Mouse (Mus musculus) neural tube, embryonic 15.5 days (tissue): ENCODE data around the gene Spata45. TPM values are rescaled to one million over a fixed set of nuclear protein-coding genes. Genes with fewer than 3 reads are reported as not detected.

Experiments used
- ATAC-seq: fragments of 200-750 bp; cut with Nextera tagmentation; 2 replicates; pipeline ENCODE4 v1.8.0; 2017; ENCODE audit warnings: mild to moderate bottlenecking, moderate TSS enrichment, moderate library complexity; ENCODE audit not compliant: low FRiP score
- H3K27ac ChIP-seq: fragments of 300-500 bp; sonication (generic); replicated peaks from 2 replicates; pipeline ENCODE4 v1.5.1; 2015; ENCODE audit warnings: mild to moderate bottlenecking, inconsistent platforms
- H3K27me3 ChIP-seq: fragments of 300-500 bp; sonication (generic); replicated peaks from 2 replicates; pipeline ENCODE4 v1.6.1; 2015; ENCODE audit warnings: inconsistent platforms
- H3K36me3 ChIP-seq: fragments of 300-500 bp; sonication (generic); 2 replicates; pipeline ENCODE4 v1.6.1; 2015; ENCODE audit warnings: inconsistent platforms
- H3K4me1 ChIP-seq: fragments of 300-500 bp; sonication (generic); 2 replicates; pipeline ENCODE4 v1.6.1; 2015; ENCODE audit warnings: inconsistent platforms
- H3K4me2 ChIP-seq: fragments of 300-500 bp; sonication (generic); 2 replicates; pipeline ENCODE4 v1.6.1; 2015; ENCODE audit warnings: inconsistent platforms, mild to moderate bottlenecking, moderate library complexity
- H3K4me3 ChIP-seq: fragments of 300-500 bp; sonication (generic); replicated peaks from 2 replicates; pipeline ENCODE4 v1.5.1; 2015; ENCODE audit warnings: mild to moderate bottlenecking, inconsistent platforms
- H3K9ac ChIP-seq: fragments of 300-500 bp; sonication (generic); replicated peaks from 2 replicates; pipeline ENCODE4 v1.6.1; 2015; ENCODE audit warnings: mild to moderate bottlenecking, inconsistent platforms
- H3K9me3 ChIP-seq: fragments of 300-500 bp; sonication (generic); replicated peaks from 2 replicates; pipeline ENCODE4 v1.6.1; 2016; ENCODE audit warnings: inconsistent platforms
- WGBS: fragments of 180-500 bp; shearing (Covaris S2); methylation state at CpG from one replicate; pipeline ENCODE4 v1.1.7; 2015; ENCODE audit warnings: mixed read lengths; 5-methylcytosine and 5-hydroxymethylcytosine counted together
- polyA plus RNA-seq: library from polyadenylated mRNA; unstranded; fragments of >200 nt; fragmentation: Nextera tagmentation; extraction: Ambion mirVana; gene quantifications from 2 replicates; pipeline ENCODE4 v1.2.1, GENCODE M21; 2015

Gene Spata45
- not detected in 2 replicates for polyA plus RNA-seq

- ATAC-seq: no peak
- no peaks in the 10 kb centered on the region for H3K4me1 ChIP-seq
- WGBS: 83% methylated on average over 6 of the region's 6 CpGs
These were observed at the start of gene Spata45 for GRCm38 (mm10) chr1:191036554-191037334. Spata45 (plus strand) TSS chr1:191036639.

GRCm38 (mm10) chr1:190989437-190990082 lies 46.9 kb upstream of the Spata45 start:
- Histone ChIP-seq H3K4me3 (no peak overlapping the region), H3K9me3 (no peaks in the 10 kb centered on the region), H3K9ac (no peak overlapping the region), H3K27me3 (no peaks in the 10 kb centered on the region), H3K27ac (no peak overlapping the region), H3K4me2 (no peak overlapping the region), H3K36me3 (no peaks in the 10 kb centered on the region), H3K4me1 (no peaks in the 10 kb centered on the region)
- no peak for ATAC-seq
- 86% methylated on average over 9 of the region's 9 CpGs for WGBS

More at GRCm38 (mm10) chr1:191036554-191037334, at the start of gene Spata45:
- no peaks in the 10 kb centered on the region for H3K9me3 ChIP-seq
- no peaks in the 10 kb centered on the region for H3K36me3 ChIP-seq
- H3K27ac ChIP-seq: no peak within 1 kb of the TSS
- H3K4me2 ChIP-seq: no peak within 1 kb of the TSS
- H3K27me3 ChIP-seq: no peaks in the 10 kb centered on the region
- H3K9ac ChIP-seq: no peak within 1 kb of the TSS
- no peak within 1 kb of the TSS for H3K4me3 ChIP-seq

GRCm38 (mm10) chr1:190995548-190995947 lies 40.9 kb upstream of the Spata45 start:
- Histone ChIP-seq H3K9ac (no peak overlapping the region), H3K4me2 (no peak overlapping the region), H3K4me3 (no peak overlapping the region), H3K4me1 (no peaks in the 10 kb centered on the region), H3K36me3 (no peaks in the 10 kb centered on the region), H3K9me3 (no peaks in the 10 kb centered on the region), H3K27me3 (no peaks in the 10 kb centered on the region), H3K27ac (no peak overlapping the region)
- no peak for ATAC-seq
- 49% methylated on average over 7 of the region's 7 CpGs for WGBS

- no peaks in the 10 kb centered on the region for H3K9me3 ChIP-seq
- no peaks in the 10 kb centered on the region for H3K27me3 ChIP-seq
- ATAC-seq: no peak
- H3K27ac ChIP-seq: no peak overlapping the region
- 69% methylated on average over 6 of the region's 6 CpGs for WGBS
- no peak overlapping the region for H3K4me3 ChIP-seq
- no peaks in the 10 kb centered on the region for H3K4me1 ChIP-seq
- no peak overlapping the region for H3K9ac ChIP-seq
- no peaks in the 10 kb centered on the region for H3K36me3 ChIP-seq
- H3K4me2 ChIP-seq: no peak overlapping the region
These were observed 40.0 kb upstream of the Spata45 start for GRCm38 (mm10) chr1:190996346-190996877.

GRCm38 (mm10) chr1:190998027-190998426 lies 38.4 kb upstream of the Spata45 start:
- H3K4me1 ChIP-seq: no peaks in the 10 kb centered on the region
- H3K4me3 ChIP-seq: no peak overlapping the region

GRCm38 (mm10) chr1:191000686-191001085 lies 35.8 kb upstream of the Spata45 start:
- WGBS: 69% methylated on average over 3 of the region's 3 CpGs
- Histone ChIP-seq H3K27me3 (no peaks in the 10 kb centered on the region), H3K4me3 (no peak overlapping the region), H3K4me2 (no peak overlapping the region), H3K9me3 (no peaks in the 10 kb centered on the region), H3K4me1 (no peaks in the 10 kb centered on the region), H3K36me3 (peaks cover 11% of the 10 kb centered on the region; the same call in 1 of the 2 replicates), H3K9ac (no peak overlapping the region), H3K27ac (no peak overlapping the region)
- ATAC-seq: no peak

More at GRCm38 (mm10) chr1:190998027-190998426, 38.4 kb upstream of the Spata45 start:
- no peaks in the 10 kb centered on the region for H3K27me3 ChIP-seq
- no peak overlapping the region for H3K4me2 ChIP-seq
- H3K36me3 ChIP-seq: no peaks in the 10 kb centered on the region
- no peak overlapping the region for H3K27ac ChIP-seq
- H3K9ac ChIP-seq: no peak overlapping the region
- 64% methylated on average over 1 of the region's 1 CpGs for WGBS
- H3K9me3 ChIP-seq: no peaks in the 10 kb centered on the region
- ATAC-seq: no peak

- Histone ChIP-seq H3K4me1 (no peaks in the 10 kb centered on the region), H3K4me3 (no peak overlapping the region), H3K4me2 (no peak overlapping the region), H3K9ac (no peak overlapping the region), H3K9me3 (no peaks in the 10 kb centered on the region), H3K27me3 (no peaks in the 10 kb centered on the region), H3K36me3 (peaks cover 19% of the 10 kb centered on the region), H3K27ac (no peak overlapping the region)
- 64% methylated on average over 6 of the region's 6 CpGs for WGBS
- no peak for ATAC-seq
These were observed 34.2 kb upstream of the Spata45 start for GRCm38 (mm10) chr1:191002201-191002600.

- no peak overlapping the region for H3K4me3 ChIP-seq
- H3K36me3 ChIP-seq: peaks cover 71% of the 10 kb centered on the region
- no peak overlapping the region for H3K27ac ChIP-seq
- WGBS: 95% methylated on average over 5 of the region's 5 CpGs
- H3K4me1 ChIP-seq: no peaks in the 10 kb centered on the region
- H3K9me3 ChIP-seq: no peaks in the 10 kb centered on the region
- ATAC-seq: no peak
- no peak overlapping the region for H3K4me2 ChIP-seq
- no peak overlapping the region for H3K9ac ChIP-seq
- H3K27me3 ChIP-seq: no peaks in the 10 kb centered on the region
These were observed 27.7 kb upstream of the Spata45 start for GRCm38 (mm10) chr1:191008707-191009106.

GRCm38 (mm10) chr1:191014271-191014670 lies 22.2 kb upstream of the Spata45 start:
- no peaks in the 10 kb centered on the region for H3K4me1 ChIP-seq
- 96% methylated on average over 3 of the region's 3 CpGs for WGBS
- no peak for ATAC-seq
- H3K27ac ChIP-seq: no peak overlapping the region
- H3K27me3 ChIP-seq: no peaks in the 10 kb centered on the region
- H3K4me3 ChIP-seq: no peak overlapping the region
- H3K9me3 ChIP-seq: no peaks in the 10 kb centered on the region
- peaks cover 43% of the 10 kb centered on the region for H3K36me3 ChIP-seq
- H3K4me2 ChIP-seq: no peak overlapping the region
- no peak overlapping the region for H3K9ac ChIP-seq

- no peak for ATAC-seq
- H3K4me1 ChIP-seq: peaks cover 7% of the 10 kb centered on the region
- H3K27ac ChIP-seq: no peak overlapping the region
- no peak overlapping the region for H3K4me3 ChIP-seq
- no peak overlapping the region for H3K9ac ChIP-seq
- no peak overlapping the region for H3K4me2 ChIP-seq
- no peaks in the 10 kb centered on the region for H3K9me3 ChIP-seq
- 97% methylated on average over 5 of the region's 5 CpGs for WGBS
- H3K27me3 ChIP-seq: no peaks in the 10 kb centered on the region
- H3K36me3 ChIP-seq: peaks cover 10% of the 10 kb centered on the region
These were observed 16.6 kb upstream of the Spata45 start for GRCm38 (mm10) chr1:191019803-191020202.

- no peak for ATAC-seq
- Histone ChIP-seq H3K9me3 (no peaks in the 10 kb centered on the region), H3K9ac (no peak overlapping the region), H3K4me1 (peaks cover 13% of the 10 kb centered on the region), H3K4me2 (no peak overlapping the region), H3K4me3 (no peak overlapping the region), H3K27ac (no peak overlapping the region), H3K27me3 (no peaks in the 10 kb centered on the region), H3K36me3 (peaks cover 10% of the 10 kb centered on the region; the same call in 1 of the 2 replicates)
- 80% methylated on average over 3 of the region's 3 CpGs for WGBS
These were observed 16.1 kb upstream of the Spata45 start for GRCm38 (mm10) chr1:191020217-191020924.
